Mouse (Mus musculus) kidney, adult 2 months (tissue): ENCODE data around the gene 5730522E02Rik.

Source experiments
- CTCF ChIP-seq: fragments of 200-500 bp; conservative IDR thresholded peaks from 2 replicates; pipeline ENCODE4 v1.5.1; 2011; ENCODE audit warnings: low read depth, mild to moderate bottlenecking, control low read depth, low read length, moderate library complexity, mixed read lengths; ENCODE audit not compliant: insufficient read depth, insufficient read length
- POLR2A ChIP-seq: fragments of 200-500 bp; IDR thresholded peaks from one replicate; pipeline ENCODE4 v1.6.1; 2011; ENCODE audit warnings: low read depth, low read length, control low read depth

GRCm38 (mm10) chr11:25696168-25696567 is 514.4 kb downstream of the 5730522E02Rik start:
- TF ChIP-seq CTCF (no peak), POLR2A (no peak)
